Mouse (Mus musculus): ENCODE results near the gene Egln2.

The Egln2 gene

GRCm38 (mm10) chr7:27133156-27133555, 33.4 kb downstream of the Egln2 start:
- no peak for DNase-seq (ENCODE audit: low spot score in 2 of 2)

GRCm38 (mm10) chr7:27132588-27132987, 34.0 kb downstream of the Egln2 start:
- peak in 1 of 2 experiments; percentile 49 for DNase-seq (ENCODE audit: low spot score in 2 of 2)

GRCm38 (mm10) chr7:27131387-27131786, 35.2 kb downstream of the Egln2 start:
- DNase-seq (ENCODE audit: low spot score in 2 of 2), result no peak

- DNase-seq (ENCODE audit: low spot score in 2 of 2), result no peak
These were observed 35.9 kb downstream of the Egln2 start for GRCm38 (mm10) chr7:27130521-27131370.

GRCm38 (mm10) chr7:27129811-27130210, 36.8 kb downstream of the Egln2 start:
- DNase-seq (ENCODE audit: low spot score in 2 of 2), result no peak

- no peak for DNase-seq (ENCODE audit: low spot score in 2 of 2)
These were observed 37.7 kb downstream of the Egln2 start for GRCm38 (mm10) chr7:27128946-27129345.

GRCm38 (mm10) chr7:27128162-27128561, 38.4 kb downstream of the Egln2 start:
- no peak for DNase-seq (ENCODE audit: low spot score in 2 of 2)

GRCm38 (mm10) chr7:27124969-27125368, 41.6 kb downstream of the Egln2 start:
- DNase-seq (ENCODE audit: low spot score in 2 of 2), result no peak

- no peak for DNase-seq (ENCODE audit: low spot score in 2 of 2)
These were observed 42.2 kb downstream of the Egln2 start for GRCm38 (mm10) chr7:27124305-27124832.

GRCm38 (mm10) chr7:27119676-27120075, 46.9 kb downstream of the Egln2 start, which contains the start of gene Cyp2f2:
Gene Cyp2f2, plus strand, starts transcription at chr7:27119909.
- DNase-seq (ENCODE audit: low spot score in 2 of 2), result no peak

- DNase-seq (ENCODE audit: low spot score in 2 of 2), result no peak
These were observed 48.5 kb downstream of the Egln2 start for GRCm38 (mm10) chr7:27118033-27118511.

GRCm38 (mm10) chr7:27111987-27112386, 54.6 kb downstream of the Egln2 start:
- no peak for DNase-seq (ENCODE audit: low spot score in 2 of 2)

GRCm38 (mm10) chr7:27111038-27111437, 55.6 kb downstream of the Egln2 start:
- DNase-seq (ENCODE audit: low spot score in 2 of 2), result no peak

- no peak for DNase-seq (ENCODE audit: low spot score in 2 of 2)
These were observed 56.3 kb downstream of the Egln2 start for GRCm38 (mm10) chr7:27110327-27110726.

Data from thymus, postnatal 10 days (tissue).